Mouse (Mus musculus) megakaryocyte, embryonic 14.5 days (primary cell): ENCODE measurements around the gene 6030468B19Rik. TPM values are rescaled to one million over a fixed set of nuclear protein-coding genes. Genes with fewer than 3 reads are reported as not detected.

Experiments
- H3K27me3 ChIP-seq: replicated peaks from 2 replicates; pipeline ENCODE3; 2012; ENCODE audit warnings: inconsistent platforms
- H3K36me3 ChIP-seq: replicated peaks from 2 replicates; pipeline ENCODE3; 2012; ENCODE audit warnings: low read length, inconsistent platforms, mixed read lengths
- H3K4me1 ChIP-seq: 2 replicates; pipeline ENCODE4 v1.6.1; 2012; ENCODE audit warnings: inconsistent platforms
- H3K4me3 ChIP-seq: replicated peaks from 2 replicates; pipeline ENCODE3; 2012; ENCODE audit warnings: moderate library complexity, mild to moderate bottlenecking, inconsistent platforms
- H3K9me3 ChIP-seq: 2 replicates; pipeline ENCODE4 v1.6.1; 2012; ENCODE audit warnings: inconsistent platforms
- FLI1 ChIP-seq: IDR thresholded peaks from 2 replicates; pipeline ENCODE4 v1.6.1; 2012; ENCODE audit warnings: low read length, inconsistent platforms, mixed read lengths
- GATA1 ChIP-seq: IDR thresholded peaks from 3 replicates; pipeline ENCODE4 v1.6.1; 2012; ENCODE audit warnings: mixed read lengths, low read length, inconsistent platforms, borderline replicate concordance
- polyA plus RNA-seq: library from polyadenylated mRNA; stranded (reverse); fragments of >175 nt; gene quantifications from 2 replicates; pipeline ENCODE4 v1.2.3, GENCODE M21; 2012; ENCODE audit warnings: low replicate concordance; ENCODE audit not compliant: insufficient read depth

6030468B19Rik gene
- polyA plus RNA-seq, 1 experiment: 17.2 TPM

GRCm38 (mm10) chr11:117836306-117836705 lies 38.8 kb downstream of the 6030468B19Rik start:
- no peaks in the 10 kb centered on the region for H3K9me3 ChIP-seq
- H3K4me1 ChIP-seq: peaks cover 46% of the 10 kb centered on the region
- TF ChIP-seq GATA1 (no peak), FLI1 (no peak)
- H3K36me3 ChIP-seq: no peaks in the 10 kb centered on the region
- no peak overlapping the region for H3K4me3 ChIP-seq
- peaks cover 34% of the 10 kb centered on the region for H3K27me3 ChIP-seq

GRCm38 (mm10) chr11:117838572-117838971 lies 41.1 kb downstream of the 6030468B19Rik start:
- Histone ChIP-seq H3K27me3 (peaks cover 44% of the 10 kb centered on the region), H3K9me3 (no peaks in the 10 kb centered on the region), H3K36me3 (no peaks in the 10 kb centered on the region), H3K4me3 (no peak overlapping the region), H3K4me1 (peaks cover 48% of the 10 kb centered on the region)
- TF ChIP-seq GATA1 (no peak), FLI1 (no peak)

GRCm38 (mm10) chr11:117839021-117839420 lies 41.6 kb downstream of the 6030468B19Rik start:
- no peaks in the 10 kb centered on the region for H3K36me3 ChIP-seq
- peaks cover 47% of the 10 kb centered on the region for H3K4me1 ChIP-seq
- no peaks in the 10 kb centered on the region for H3K9me3 ChIP-seq
- no peak overlapping the region for H3K4me3 ChIP-seq
- TF ChIP-seq FLI1 (no peak), GATA1 (no peak)
- peaks cover 44% of the 10 kb centered on the region for H3K27me3 ChIP-seq

- no peaks in the 10 kb centered on the region for H3K36me3 ChIP-seq
- H3K4me1 ChIP-seq: peaks cover 31% of the 10 kb centered on the region
- no peak for TF ChIP-seq FLI1
- TF ChIP-seq GATA1: no peak
- no peaks in the 10 kb centered on the region for H3K9me3 ChIP-seq
- H3K4me3 ChIP-seq: no peak overlapping the region
- peaks cover 34% of the 10 kb centered on the region for H3K27me3 ChIP-seq
These were observed 43.5 kb downstream of the 6030468B19Rik start for GRCm38 (mm10) chr11:117840910-117841309.

GRCm38 (mm10) chr11:117843434-117843833 lies 46.0 kb downstream of the 6030468B19Rik start:
- H3K4me1 ChIP-seq: peaks cover 50% of the 10 kb centered on the region
- TF ChIP-seq GATA1 (no peak), FLI1 (no peak)
- peaks cover 26% of the 10 kb centered on the region for H3K27me3 ChIP-seq
- H3K9me3 ChIP-seq: no peaks in the 10 kb centered on the region
- no peaks in the 10 kb centered on the region for H3K36me3 ChIP-seq
- no peak overlapping the region for H3K4me3 ChIP-seq

- Histone ChIP-seq H3K4me1 (peaks cover 62% of the 10 kb centered on the region), H3K36me3 (no peaks in the 10 kb centered on the region), H3K4me3 (no peak overlapping the region), H3K27me3 (peaks cover 16% of the 10 kb centered on the region), H3K9me3 (no peaks in the 10 kb centered on the region)
- no peak for TF ChIP-seq GATA1
- no peak for TF ChIP-seq FLI1
These were observed 47.5 kb downstream of the 6030468B19Rik start for GRCm38 (mm10) chr11:117844997-117845396.

- TF ChIP-seq GATA1: no peak
- TF ChIP-seq FLI1: no peak
- Histone ChIP-seq H3K36me3 (no peaks in the 10 kb centered on the region), H3K4me1 (peaks cover 64% of the 10 kb centered on the region), H3K27me3 (peaks cover 11% of the 10 kb centered on the region), H3K4me3 (no peak overlapping the region), H3K9me3 (no peaks in the 10 kb centered on the region)
These were observed 48.2 kb downstream of the 6030468B19Rik start for GRCm38 (mm10) chr11:117845651-117846050.

GRCm38 (mm10) chr11:117846640-117847039 lies 49.2 kb downstream of the 6030468B19Rik start:
- Histone ChIP-seq H3K4me3 (no peak overlapping the region), H3K9me3 (no peaks in the 10 kb centered on the region), H3K36me3 (peaks cover 6% of the 10 kb centered on the region), H3K4me1 (peaks cover 65% of the 10 kb centered on the region), H3K27me3 (peaks cover 9% of the 10 kb centered on the region)
- no peak for TF ChIP-seq GATA1
- TF ChIP-seq FLI1: no peak

GRCm38 (mm10) chr11:117847593-117848215 lies 50.2 kb downstream of the 6030468B19Rik start:
- H3K36me3 ChIP-seq: peaks cover 17% of the 10 kb centered on the region
- H3K4me1 ChIP-seq: peaks cover 55% of the 10 kb centered on the region
- no peaks in the 10 kb centered on the region for H3K27me3 ChIP-seq
- H3K9me3 ChIP-seq: no peaks in the 10 kb centered on the region
- H3K4me3 ChIP-seq: peak overlapping the region; percentile 98
- TF ChIP-seq FLI1 (no peak), GATA1 (no peak)

GRCm38 (mm10) chr11:117848271-117848984 lies 51.0 kb downstream of the 6030468B19Rik start:
- Histone ChIP-seq H3K4me1 (peaks cover 53% of the 10 kb centered on the region), H3K4me3 (peak overlapping the region; percentile 98), H3K36me3 (peaks cover 24% of the 10 kb centered on the region), H3K9me3 (no peaks in the 10 kb centered on the region), H3K27me3 (no peaks in the 10 kb centered on the region)
- TF ChIP-seq FLI1: no peak
- TF ChIP-seq GATA1: no peak
